Mouse (Mus musculus) neural tube, embryonic 12.5 days (tissue): ENCODE results near the gene Arid1b. TPM values are rescaled to one million over a fixed set of nuclear protein-coding genes. Genes with fewer than 3 reads are reported as not detected.

ENCODE experiments used
- ATAC-seq: fragments of 200-750 bp; cut with Nextera tagmentation; 2 replicates; pipeline ENCODE4 v1.8.0; 2017; ENCODE audit warnings: low read depth, mild to moderate bottlenecking, moderate TSS enrichment, moderate library complexity; ENCODE audit not compliant: low FRiP score
- H3K27ac ChIP-seq: fragments of 300-500 bp; sonication (generic); 2 replicates; pipeline ENCODE4 v1.5.1; 2016
- H3K27me3 ChIP-seq: fragments of 300-500 bp; sonication (generic); replicated peaks from 2 replicates; pipeline ENCODE4 v1.6.1; 2016; ENCODE audit warnings: mild to moderate bottlenecking
- H3K36me3 ChIP-seq: fragments of 300-500 bp; sonication (generic); 2 replicates; pipeline ENCODE4 v1.6.1; 2016; ENCODE audit warnings: mild to moderate bottlenecking
- H3K4me1 ChIP-seq: fragments of 300-500 bp; sonication (generic); 2 replicates; pipeline ENCODE4 v1.6.1; 2016
- H3K4me2 ChIP-seq: fragments of 300-500 bp; sonication (generic); replicated peaks from 2 replicates; pipeline ENCODE4 v1.6.1; 2016; ENCODE audit warnings: mild to moderate bottlenecking
- H3K4me3 ChIP-seq: fragments of 300-500 bp; sonication (generic); 2 replicates; pipeline ENCODE4 v1.5.1; 2016
- H3K9ac ChIP-seq: fragments of 300-500 bp; sonication (generic); 2 replicates; pipeline ENCODE4 v1.6.1; 2016; ENCODE audit warnings: mild to moderate bottlenecking
- H3K9me3 ChIP-seq: fragments of 300-500 bp; sonication (generic); 2 replicates; pipeline ENCODE4 v1.6.1; 2016; ENCODE audit warnings: mild to moderate bottlenecking
- WGBS: fragments of 180-500 bp; shearing (Covaris S2); methylation state at CpG from one replicate; pipeline ENCODE4 v1.1.7; 2016; 5-methylcytosine and 5-hydroxymethylcytosine counted together
- polyA plus RNA-seq: library from polyadenylated mRNA; unstranded; fragments of >200 nt; fragmentation: Nextera tagmentation; extraction: Ambion mirVana; gene quantifications from 2 replicates; pipeline ENCODE4 v1.2.1, GENCODE M21; 2016

The Arid1b gene
- 18.6 and 18.7 TPM in 2 replicates for polyA plus RNA-seq

DNA sequence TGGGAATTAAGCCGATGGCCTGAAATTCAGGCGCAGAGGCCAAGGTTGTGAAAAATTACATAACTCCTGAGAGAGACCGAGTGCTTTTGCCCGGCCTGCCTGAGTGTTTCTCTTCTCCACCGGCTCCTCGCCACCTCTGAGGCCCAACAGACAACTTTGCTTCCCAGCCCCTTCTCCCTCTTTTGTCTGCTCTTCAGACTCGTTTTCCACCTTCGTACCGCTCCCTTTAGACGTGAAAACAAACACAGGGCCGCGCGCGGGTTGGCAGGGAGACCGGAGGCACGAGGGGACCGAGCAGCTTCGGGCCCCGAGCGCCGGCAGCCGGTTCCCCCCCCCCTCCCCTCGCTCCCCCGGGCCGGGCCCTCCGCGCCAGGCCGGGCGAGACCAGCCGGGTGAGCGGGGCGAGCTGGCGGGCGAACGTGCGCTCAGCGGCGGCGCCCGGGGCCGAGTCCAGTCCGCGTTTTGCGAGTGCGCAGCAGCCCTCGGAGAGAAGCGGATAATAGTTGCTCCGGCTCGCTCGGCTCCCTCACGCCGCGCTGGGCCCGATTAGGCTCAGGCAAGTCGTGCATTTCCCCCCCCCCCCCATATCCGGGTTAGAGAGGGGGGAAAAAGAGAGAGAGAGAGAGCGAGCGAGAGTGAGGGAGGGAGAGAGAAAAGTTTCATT, at the start of gene Arid1b:
Gene Arid1b (plus strand): TSS at position 493 of the 664 bp plus-strand sequence.
- Histone ChIP-seq H3K9ac (peak within 1 kb of the TSS; percentile 100), H3K4me2 (peak within 1 kb of the TSS; percentile 79), H3K27ac (peak within 1 kb of the TSS; percentile 100), H3K4me1 (peaks cover 20% of the 10 kb centered on the region), H3K4me3 (peak within 1 kb of the TSS; percentile 90), H3K9me3 (no peaks in the 10 kb centered on the region), H3K36me3 (no peaks in the 10 kb centered on the region), H3K27me3 (no peaks in the 10 kb centered on the region)
- WGBS: under 1% methylated on average over 54 of the region's 58 CpGs
- ATAC-seq: peak; percentile 62

DNA sequence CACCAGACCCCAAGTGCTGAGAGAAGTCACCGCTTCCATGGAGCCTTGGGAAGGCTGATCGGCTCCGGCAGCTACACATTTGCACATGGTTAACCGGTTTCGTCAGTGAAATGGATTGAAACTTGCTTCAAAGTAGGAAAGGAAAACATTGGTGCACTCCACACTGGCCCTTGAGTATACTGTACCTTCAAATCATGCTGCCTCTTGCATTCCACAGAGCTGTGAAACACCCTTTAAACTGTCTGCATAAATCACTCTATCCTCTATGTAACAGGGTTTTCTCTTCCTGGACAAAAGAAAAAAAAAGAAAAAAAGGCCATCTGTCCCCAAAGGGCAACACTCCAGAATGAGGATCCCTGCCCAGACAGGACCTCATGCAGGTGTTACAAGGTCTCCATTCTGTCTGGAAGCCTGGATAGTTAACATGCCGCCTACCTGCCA, 48.8 kb upstream of the Arid1b start:
- H3K4me1 ChIP-seq: peaks cover 23% of the 10 kb centered on the region
- no peaks in the 10 kb centered on the region for H3K36me3 ChIP-seq
- no peak overlapping the region for H3K4me3 ChIP-seq
- peak overlapping the region; percentile 41; the same call in 1 of the 2 replicates for H3K4me2 ChIP-seq
- H3K27ac ChIP-seq: no peak overlapping the region
- H3K27me3 ChIP-seq: no peaks in the 10 kb centered on the region
- 40% methylated on average over 6 of the region's 6 CpGs for WGBS
- ATAC-seq: no peak
- no peaks in the 10 kb centered on the region for H3K9me3 ChIP-seq
- H3K9ac ChIP-seq: no peak overlapping the region

DNA sequence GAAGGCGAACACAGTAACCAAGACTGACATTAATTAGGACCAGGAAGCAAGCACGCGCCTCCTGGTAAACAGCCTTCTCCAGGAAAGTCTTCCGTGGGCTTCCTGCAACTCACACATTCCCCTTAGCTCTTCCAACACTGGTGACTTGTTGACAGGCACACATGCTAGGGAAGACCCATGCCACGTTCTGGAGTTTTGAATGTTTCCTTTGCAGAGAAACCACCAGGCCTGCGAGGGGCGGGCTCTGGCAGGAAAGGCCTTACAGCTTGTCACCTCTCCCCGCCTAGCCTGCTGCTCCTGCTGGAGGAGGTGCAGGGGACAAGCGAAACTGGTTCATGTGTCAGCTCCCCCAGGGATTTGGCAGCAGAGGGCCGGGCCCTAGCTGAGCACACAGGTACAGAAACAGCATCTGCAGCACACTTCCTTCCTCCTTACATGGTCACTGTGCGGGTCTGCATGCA, 48.2 kb upstream of the Arid1b start:
- Histone ChIP-seq H3K9me3 (no peaks in the 10 kb centered on the region), H3K4me1 (peaks cover 19% of the 10 kb centered on the region), H3K27ac (no peak overlapping the region), H3K4me2 (peak overlapping the region; percentile 41), H3K27me3 (no peaks in the 10 kb centered on the region), H3K9ac (no peak overlapping the region; the same call in 1 of the 2 replicates), H3K36me3 (no peaks in the 10 kb centered on the region), H3K4me3 (no peak overlapping the region)
- WGBS: 19% methylated on average over 11 of the region's 11 CpGs
- 0 out of 2 replicates have a peak, but pooled peaks have one; percentile 25 for ATAC-seq

DNA sequence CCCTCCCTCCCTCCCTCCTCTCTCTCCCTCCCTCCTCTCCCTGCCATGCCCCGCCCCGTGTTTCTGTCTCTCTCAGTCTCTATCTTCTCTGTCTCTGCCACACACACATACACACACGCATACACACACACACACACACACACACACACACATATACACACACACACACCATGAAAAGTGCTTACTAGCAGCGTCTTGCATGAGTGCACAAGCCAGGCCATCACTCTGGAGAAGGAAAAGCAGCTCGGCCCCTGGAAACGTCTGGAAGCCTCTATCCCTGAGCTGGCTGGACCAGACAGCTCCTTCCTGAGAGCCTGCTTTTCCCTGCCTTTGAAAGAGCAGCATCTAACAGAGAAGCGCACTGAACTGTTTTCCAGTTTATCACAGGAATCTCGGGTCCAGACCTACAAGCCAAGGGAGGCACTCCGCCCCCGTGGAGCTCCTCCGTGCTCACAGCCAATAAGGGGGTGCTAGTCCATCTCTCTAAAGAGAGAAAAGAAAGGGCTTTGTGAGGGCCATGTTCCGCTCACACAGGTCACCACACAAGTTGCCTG, 47.6 kb upstream of the Arid1b start:
- Histone ChIP-seq H3K36me3 (no peaks in the 10 kb centered on the region), H3K9me3 (no peaks in the 10 kb centered on the region), H3K4me3 (no peak overlapping the region), H3K27me3 (no peaks in the 10 kb centered on the region), H3K4me1 (peaks cover 19% of the 10 kb centered on the region), H3K27ac (no peak overlapping the region), H3K9ac (0 out of 2 replicates have a peak overlapping the region, but pooled peaks have one; percentile 13), H3K4me2 (peak overlapping the region; percentile 41)
- WGBS: 22% methylated on average over 12 of the region's 12 CpGs
- ATAC-seq: no peak

DNA sequence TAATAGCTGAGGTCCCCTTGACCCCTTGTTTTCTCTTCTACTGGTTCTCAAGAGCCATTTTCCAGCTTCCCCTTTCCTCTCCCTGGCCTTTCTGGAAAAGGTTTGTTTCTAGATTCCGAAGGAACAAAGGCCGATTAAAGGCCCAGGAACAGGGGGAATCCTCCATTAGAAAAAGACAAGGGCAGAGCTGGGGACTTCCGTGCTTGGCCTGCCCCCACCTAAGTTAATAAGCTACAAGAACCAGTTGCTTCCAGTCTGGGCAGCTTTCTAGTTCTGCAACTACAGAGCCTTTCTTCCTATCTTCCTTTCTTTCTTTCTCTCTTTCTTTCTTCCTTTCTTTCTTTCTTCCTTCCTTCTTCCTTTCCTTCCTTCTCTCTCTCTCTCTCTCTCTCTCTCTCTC, 47.1 kb upstream of the Arid1b start:
- no peaks in the 10 kb centered on the region for H3K9me3 ChIP-seq
- no peak overlapping the region for H3K4me3 ChIP-seq
- ATAC-seq: no peak
- H3K36me3 ChIP-seq: no peaks in the 10 kb centered on the region
- H3K4me2 ChIP-seq: peak overlapping the region; percentile 41
- WGBS: 38% methylated on average over 3 of the region's 3 CpGs
- no peaks in the 10 kb centered on the region for H3K27me3 ChIP-seq
- peaks cover 19% of the 10 kb centered on the region for H3K4me1 ChIP-seq
- no peak overlapping the region for H3K9ac ChIP-seq
- H3K27ac ChIP-seq: no peak overlapping the region

DNA sequence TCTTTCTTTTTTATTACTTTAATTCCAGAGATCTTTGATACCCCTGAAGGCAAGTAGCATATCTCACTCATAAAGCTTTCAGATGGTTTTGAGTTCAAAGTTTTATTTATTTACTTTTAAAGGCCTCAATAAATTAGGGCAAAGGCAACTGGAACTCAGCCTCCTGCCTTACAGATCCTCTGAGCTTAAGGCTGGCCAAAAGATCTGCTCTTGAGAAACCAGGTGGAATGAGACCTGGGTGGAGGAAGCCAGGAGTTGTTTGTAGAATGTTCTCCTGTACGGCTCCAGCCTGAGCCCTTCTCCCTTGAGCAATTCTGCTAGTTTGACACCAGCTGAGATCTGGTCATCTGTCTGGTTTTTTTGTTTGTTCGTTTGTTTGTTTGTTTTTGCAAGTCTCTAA, 46.7 kb upstream of the Arid1b start:
- no peaks in the 10 kb centered on the region for H3K36me3 ChIP-seq
- no peaks in the 10 kb centered on the region for H3K27me3 ChIP-seq
- H3K4me3 ChIP-seq: no peak overlapping the region
- no peak overlapping the region for H3K27ac ChIP-seq
- no peaks in the 10 kb centered on the region for H3K9me3 ChIP-seq
- peaks cover 19% of the 10 kb centered on the region for H3K4me1 ChIP-seq
- no peak for ATAC-seq
- no peak overlapping the region for H3K9ac ChIP-seq
- H3K4me2 ChIP-seq: no peak overlapping the region
- 69% methylated on average over 2 of the region's 2 CpGs for WGBS

DNA sequence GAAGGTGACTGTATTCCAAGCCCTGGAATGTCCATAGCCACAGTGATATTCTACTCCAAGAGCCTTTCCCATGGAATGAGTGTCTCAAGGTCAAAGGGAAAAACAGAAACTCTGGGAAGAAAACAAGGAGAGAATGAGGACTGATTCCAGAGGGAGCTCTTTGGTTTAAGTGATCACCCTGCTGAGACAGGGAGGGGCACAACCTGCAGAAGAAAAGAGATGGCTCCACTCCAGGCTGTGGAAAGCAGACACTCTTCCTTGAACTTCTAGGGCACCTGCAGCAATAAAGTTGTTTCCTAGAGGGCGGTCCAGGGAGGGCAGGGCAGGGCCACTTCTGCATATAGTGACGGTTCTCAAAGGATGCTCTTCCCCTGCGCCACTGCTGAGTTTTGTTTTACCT, 45.6 kb upstream of the Arid1b start:
- no peaks in the 10 kb centered on the region for H3K36me3 ChIP-seq
- H3K4me3 ChIP-seq: no peak overlapping the region
- WGBS: 32% methylated on average over 3 of the region's 3 CpGs
- no peak overlapping the region for H3K4me2 ChIP-seq
- peaks cover 19% of the 10 kb centered on the region for H3K4me1 ChIP-seq
- no peaks in the 10 kb centered on the region for H3K27me3 ChIP-seq
- H3K27ac ChIP-seq: no peak overlapping the region
- H3K9ac ChIP-seq: no peak overlapping the region
- H3K9me3 ChIP-seq: no peaks in the 10 kb centered on the region
- ATAC-seq: no peak

DNA sequence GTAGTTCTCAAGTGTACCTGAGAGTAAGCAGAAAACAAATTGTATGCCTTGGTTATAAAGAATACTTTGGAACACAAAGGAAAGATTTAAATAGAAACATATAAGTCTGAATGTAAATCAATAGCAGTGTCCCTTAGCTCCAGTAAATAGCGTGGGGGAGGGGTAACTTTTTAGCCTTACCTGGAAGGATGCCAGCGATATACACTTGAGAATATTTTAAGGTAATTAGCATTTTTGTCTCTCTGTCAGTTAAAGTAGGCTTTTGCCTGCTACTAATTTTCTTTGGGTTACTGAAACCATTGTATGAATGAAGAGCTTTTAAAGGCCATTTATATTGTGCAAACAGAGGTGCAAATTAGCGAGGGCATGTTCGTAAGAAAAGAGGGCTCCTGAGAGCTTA, 39.7 kb upstream of the Arid1b start:
- WGBS: 73% methylated on average over 4 of the region's 4 CpGs
- Histone ChIP-seq H3K9me3 (no peaks in the 10 kb centered on the region), H3K4me2 (no peak overlapping the region), H3K9ac (no peak overlapping the region), H3K4me3 (no peak overlapping the region), H3K27ac (no peak overlapping the region), H3K27me3 (no peaks in the 10 kb centered on the region), H3K4me1 (no peaks in the 10 kb centered on the region; the same call in 1 of the 2 replicates), H3K36me3 (no peaks in the 10 kb centered on the region)
- ATAC-seq: no peak

DNA sequence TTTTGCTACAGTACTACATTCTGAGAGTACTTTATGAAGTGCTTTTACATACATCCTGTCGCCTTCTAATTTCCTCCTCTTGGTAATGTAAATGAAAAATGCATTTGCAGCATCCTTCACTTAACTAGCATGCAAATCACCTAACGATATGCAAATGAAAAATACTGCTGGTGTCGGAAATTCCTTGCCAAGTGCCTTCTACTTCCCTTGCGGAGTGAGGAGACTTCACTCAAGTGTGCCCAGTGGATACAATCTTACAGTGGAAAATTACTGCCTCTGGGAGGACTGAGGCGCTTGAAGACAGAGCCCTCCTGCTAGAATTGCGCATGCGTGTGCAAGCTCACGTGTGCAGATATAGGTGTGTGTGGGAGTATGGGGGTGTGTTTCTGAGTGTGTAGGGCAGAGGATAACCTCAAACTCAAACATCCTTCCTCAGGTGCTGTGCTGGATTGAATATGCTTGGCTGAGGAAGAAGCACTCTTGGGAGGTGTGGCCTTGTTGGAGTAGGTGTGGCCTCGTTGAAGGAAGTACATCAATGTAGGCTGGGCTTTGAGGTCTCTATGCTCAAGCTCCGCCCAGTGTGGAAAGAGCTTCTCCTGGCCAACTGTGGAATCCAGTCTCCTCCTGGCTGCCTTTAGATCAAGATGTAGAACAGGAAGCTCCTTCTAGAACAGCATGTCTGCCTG, 29.8 kb upstream of the Arid1b start:
- no peaks in the 10 kb centered on the region for H3K4me1 ChIP-seq
- no peaks in the 10 kb centered on the region for H3K36me3 ChIP-seq
- no peak overlapping the region for H3K27ac ChIP-seq
- H3K9me3 ChIP-seq: no peaks in the 10 kb centered on the region
- WGBS: 84% methylated on average over 10 of the region's 10 CpGs
- no peak overlapping the region for H3K4me3 ChIP-seq
- no peak for ATAC-seq
- no peaks in the 10 kb centered on the region for H3K27me3 ChIP-seq
- H3K4me2 ChIP-seq: no peak overlapping the region
- H3K9ac ChIP-seq: no peak overlapping the region

DNA sequence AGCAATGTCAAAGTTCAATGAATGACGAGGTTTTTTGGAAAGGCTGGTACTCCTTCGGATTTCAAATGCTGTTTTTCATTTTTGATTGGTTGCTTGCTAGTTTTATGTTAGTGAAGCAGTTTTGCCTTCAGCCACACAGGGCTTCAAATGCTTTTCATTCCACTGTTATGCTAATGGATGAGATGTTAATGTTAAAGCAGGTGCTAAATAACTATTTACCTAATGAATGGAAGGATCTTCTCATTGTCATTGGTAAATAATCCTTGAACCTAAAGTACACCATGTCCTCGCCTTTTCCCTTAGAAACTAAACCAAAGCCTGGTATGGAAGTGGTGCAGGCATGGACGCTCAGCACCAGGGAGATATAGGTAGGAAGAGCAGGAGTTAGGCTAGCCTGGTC, 26.9 kb upstream of the Arid1b start:
- no peaks in the 10 kb centered on the region for H3K36me3 ChIP-seq
- no peak for ATAC-seq
- WGBS: 58% methylated on average over 4 of the region's 4 CpGs
- H3K27ac ChIP-seq: no peak overlapping the region
- H3K9me3 ChIP-seq: no peaks in the 10 kb centered on the region
- no peaks in the 10 kb centered on the region for H3K27me3 ChIP-seq
- no peak overlapping the region for H3K4me2 ChIP-seq
- no peaks in the 10 kb centered on the region for H3K4me1 ChIP-seq
- no peak overlapping the region for H3K4me3 ChIP-seq
- H3K9ac ChIP-seq: no peak overlapping the region

DNA sequence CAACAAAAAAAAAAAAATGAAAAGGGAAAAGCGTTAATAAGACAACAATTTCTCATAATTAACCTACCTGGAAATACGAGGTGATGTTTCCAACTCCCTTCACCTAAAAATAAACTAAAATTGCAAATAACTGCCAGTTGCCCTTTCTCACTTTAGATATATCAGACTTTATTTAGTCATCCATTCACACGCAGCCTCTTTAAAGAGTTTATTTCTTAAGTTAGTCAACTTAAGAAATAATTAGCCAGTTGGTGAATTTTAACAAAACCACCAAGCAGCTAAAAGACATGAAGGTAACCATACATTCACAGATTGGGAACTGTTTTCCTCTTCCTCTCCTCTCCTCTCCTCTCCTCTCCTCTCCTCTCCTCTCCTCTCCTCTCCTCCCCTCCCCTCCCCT, 26.1 kb upstream of the Arid1b start:
- 92% methylated on average over 3 of the region's 3 CpGs for WGBS
- H3K4me2 ChIP-seq: no peak overlapping the region
- ATAC-seq: no peak

DNA sequence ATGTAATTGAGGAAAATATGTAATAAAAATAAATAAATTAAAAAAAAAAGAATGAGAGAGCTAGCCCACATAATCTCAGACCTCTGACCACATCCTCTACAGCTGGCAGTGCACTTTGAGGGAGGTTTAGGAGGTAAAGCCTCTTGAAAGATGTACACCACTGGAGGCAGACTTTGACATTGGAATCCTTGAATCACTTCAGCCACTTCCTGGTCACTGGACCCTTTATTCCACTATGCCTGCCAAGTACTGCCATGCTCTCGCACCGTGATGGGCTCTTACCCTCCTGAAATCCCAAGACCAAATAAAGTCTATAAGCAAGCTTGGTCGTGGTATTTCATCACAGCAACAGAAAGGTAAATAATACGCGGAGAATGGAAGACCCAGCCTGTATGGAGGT, 25.3 kb upstream of the Arid1b start:
- Histone ChIP-seq H3K27me3 (no peaks in the 10 kb centered on the region), H3K4me1 (no peaks in the 10 kb centered on the region), H3K4me3 (no peak overlapping the region), H3K36me3 (no peaks in the 10 kb centered on the region), H3K27ac (no peak overlapping the region), H3K9ac (no peak overlapping the region), H3K4me2 (no peak overlapping the region), H3K9me3 (no peaks in the 10 kb centered on the region)
- WGBS: 95% methylated on average over 5 of the region's 5 CpGs
- ATAC-seq: no peak

More for the DNA sequence above, 26.1 kb upstream of the Arid1b start:
- Histone ChIP-seq H3K9ac (no peak overlapping the region), H3K36me3 (no peaks in the 10 kb centered on the region), H3K4me1 (no peaks in the 10 kb centered on the region), H3K27me3 (no peaks in the 10 kb centered on the region), H3K9me3 (no peaks in the 10 kb centered on the region), H3K27ac (no peak overlapping the region), H3K4me3 (no peak overlapping the region)
